Mouse (Mus musculus) hindbrain, embryonic 13.5 days (tissue): ENCODE measurements around the gene Jade3. TPM values are rescaled to one million over a fixed set of nuclear protein-coding genes. Genes with fewer than 3 reads are reported as not detected.
"Not testable (repeated sequence)": the region's sequence is repeated elsewhere in the genome, so short reads cannot be mapped to it uniquely, and the experiment has no call there.

Experiments
- ATAC-seq: fragments of 200-750 bp; cut with Nextera tagmentation; 2 replicates; pipeline ENCODE4 v1.8.0; 2017; ENCODE audit warnings: moderate TSS enrichment; ENCODE audit not compliant: low FRiP score
- H3K27ac ChIP-seq: fragments of 300-500 bp; sonication (generic); 2 replicates; pipeline ENCODE4 v1.5.1; 2015; ENCODE audit warnings: inconsistent platforms, mild to moderate bottlenecking, moderate library complexity
- H3K27me3 ChIP-seq: fragments of 300-500 bp; sonication (generic); 2 replicates; pipeline ENCODE4 v1.6.1; 2015; ENCODE audit warnings: mild to moderate bottlenecking, inconsistent platforms
- H3K36me3 ChIP-seq: fragments of 300-500 bp; sonication (generic); 2 replicates; pipeline ENCODE4 v1.6.1; 2015; ENCODE audit warnings: mild to moderate bottlenecking, inconsistent platforms
- H3K4me1 ChIP-seq: fragments of 300-500 bp; sonication (generic); replicated peaks from 2 replicates; pipeline ENCODE4 v1.6.1; 2015; ENCODE audit warnings: inconsistent platforms
- H3K4me2 ChIP-seq: fragments of 300-500 bp; sonication (generic); 2 replicates; pipeline ENCODE4 v1.6.1; 2015; ENCODE audit warnings: inconsistent platforms, mild to moderate bottlenecking, moderate library complexity
- H3K4me3 ChIP-seq: fragments of 300-500 bp; sonication (generic); 2 replicates; pipeline ENCODE4 v1.5.1; 2015; ENCODE audit warnings: mild to moderate bottlenecking, inconsistent platforms
- H3K9ac ChIP-seq: fragments of 300-500 bp; sonication (generic); 2 replicates; pipeline ENCODE4 v1.6.1; 2015; ENCODE audit warnings: mild to moderate bottlenecking, inconsistent platforms
- H3K9me3 ChIP-seq: fragments of 300-500 bp; sonication (generic); 2 replicates; pipeline ENCODE4 v1.6.1; 2016; ENCODE audit warnings: inconsistent platforms
- WGBS: fragments of 180-500 bp; shearing (Covaris S2); methylation state at CpG from one replicate; pipeline ENCODE4 v1.1.7; 2015; 5-methylcytosine and 5-hydroxymethylcytosine counted together
- polyA plus RNA-seq: library from polyadenylated mRNA; unstranded; fragments of >200 nt; fragmentation: Nextera tagmentation; extraction: Ambion mirVana; gene quantifications from 2 replicates; pipeline ENCODE4 v1.2.1, GENCODE M21; 2015

The Jade3 gene
- 5.4 and 6.5 TPM in 2 replicates for polyA plus RNA-seq

DNA sequence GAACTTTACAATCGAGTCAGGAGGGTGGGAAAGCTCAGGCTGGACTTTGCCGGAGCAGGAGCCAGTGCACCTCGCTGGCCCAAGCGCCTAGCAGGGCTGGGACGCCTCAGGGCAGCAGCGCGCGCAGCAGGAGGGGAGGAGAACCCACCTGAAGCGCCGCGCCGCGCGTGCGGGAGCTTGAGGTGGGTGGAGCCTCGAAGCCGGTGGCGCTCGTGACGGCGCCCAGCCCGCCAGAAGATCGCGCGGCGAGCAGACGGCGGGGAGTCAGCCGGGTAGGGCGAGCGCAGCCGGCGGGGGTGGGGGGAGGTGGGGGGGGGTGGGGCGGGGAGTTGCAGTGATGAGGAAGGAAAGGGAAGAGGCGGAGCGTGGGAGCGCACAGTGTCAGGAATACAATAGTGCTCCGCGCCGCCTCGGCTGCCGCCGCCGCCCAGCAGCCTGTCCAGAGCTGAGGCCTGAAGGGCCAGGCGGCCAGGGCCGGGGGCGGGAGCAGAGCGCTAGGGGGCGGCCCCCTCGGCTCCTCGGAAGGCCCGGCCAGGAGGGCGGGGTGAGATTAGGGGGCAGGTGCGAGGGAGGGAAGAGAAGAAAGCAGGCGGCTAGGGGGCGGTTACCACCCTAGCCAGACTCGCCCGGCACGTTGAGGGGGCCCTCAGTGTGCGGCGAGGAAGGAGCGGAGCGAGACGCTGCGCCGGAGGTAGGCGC lies at the start of gene Jade3:
Jade3 (plus strand) TSS at position 549 of the 699 bp plus-strand sequence.
- Histone ChIP-seq H3K9me3 (no peaks in the 10 kb centered on the region), H3K27ac (peak within 1 kb of the TSS; percentile 91), H3K4me2 (peak within 1 kb of the TSS; percentile 62), H3K4me1 (peaks cover 7% of the 10 kb centered on the region), H3K27me3 (no peaks in the 10 kb centered on the region), H3K4me3 (peak within 1 kb of the TSS; percentile 65), H3K36me3 (peaks cover 3% of the 10 kb centered on the region), H3K9ac (peak within 1 kb of the TSS; percentile 74)
- WGBS = 23% methylated on average over 51 of the region's 67 CpGs
- peak; percentile 97 for ATAC-seq

DNA sequence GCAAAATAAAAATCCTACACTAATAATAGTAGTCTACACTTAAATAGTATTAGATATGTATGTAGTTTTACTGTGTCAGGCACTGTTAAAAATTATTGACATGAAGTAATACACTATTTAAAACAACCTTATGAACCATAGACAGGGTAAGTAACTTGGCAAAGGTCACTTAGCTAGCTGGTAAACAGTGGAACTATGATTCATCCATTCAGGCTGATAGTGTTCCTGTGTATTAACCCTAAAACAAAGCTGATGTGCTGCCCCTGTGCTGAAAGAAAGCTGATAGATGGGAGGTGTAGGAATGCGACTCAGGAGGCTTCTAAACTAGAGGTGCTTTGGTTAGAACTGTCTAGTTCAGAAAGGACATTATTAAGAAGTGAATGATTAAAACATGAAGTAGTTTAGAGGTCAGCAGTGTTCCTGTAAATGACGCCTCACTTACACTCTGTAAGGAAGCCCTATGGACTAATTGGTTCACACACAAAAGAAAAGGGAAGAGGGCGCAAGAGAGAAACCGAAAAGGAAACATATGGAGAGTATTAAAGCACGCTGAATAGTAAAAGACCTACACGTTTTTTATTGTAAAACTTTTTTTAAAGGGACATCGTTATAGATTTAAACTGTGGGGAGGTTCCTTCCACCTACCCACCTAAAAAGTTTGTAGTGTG lies 46.0 kb upstream of the Jade3 start:
- ATAC-seq = no peak
- Histone ChIP-seq H3K36me3 (peaks cover 4% of the 10 kb centered on the region), H3K9ac (no peak overlapping the region), H3K4me3 (no peak overlapping the region), H3K4me1 (no peaks in the 10 kb centered on the region), H3K4me2 (no peak overlapping the region), H3K27ac (no peak overlapping the region), H3K9me3 (no peaks in the 10 kb centered on the region), H3K27me3 (no peaks in the 10 kb centered on the region)
- WGBS = 75% methylated on average over 7 of the region's 7 CpGs

DNA sequence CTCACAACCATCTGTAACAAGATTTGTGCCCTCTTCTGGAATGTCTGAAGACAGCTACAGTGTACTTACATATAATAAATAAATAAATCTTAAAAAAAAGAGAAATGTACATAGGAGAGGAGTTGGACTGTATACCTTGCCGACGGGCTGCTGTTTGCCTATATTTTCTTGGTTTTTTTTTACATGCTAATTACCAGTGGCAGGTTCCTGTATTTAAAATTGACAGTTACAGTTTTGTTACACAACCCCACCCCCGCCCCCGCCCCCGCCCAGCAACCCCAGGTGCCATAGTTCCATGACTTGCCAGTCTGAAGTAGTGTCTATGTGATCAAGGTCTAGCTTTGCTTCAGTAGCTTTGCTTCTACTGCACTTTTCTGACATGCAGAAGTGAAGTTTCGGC lies 43.2 kb upstream of the Jade3 start:
- no peak overlapping the region for H3K4me2 ChIP-seq

DNA sequence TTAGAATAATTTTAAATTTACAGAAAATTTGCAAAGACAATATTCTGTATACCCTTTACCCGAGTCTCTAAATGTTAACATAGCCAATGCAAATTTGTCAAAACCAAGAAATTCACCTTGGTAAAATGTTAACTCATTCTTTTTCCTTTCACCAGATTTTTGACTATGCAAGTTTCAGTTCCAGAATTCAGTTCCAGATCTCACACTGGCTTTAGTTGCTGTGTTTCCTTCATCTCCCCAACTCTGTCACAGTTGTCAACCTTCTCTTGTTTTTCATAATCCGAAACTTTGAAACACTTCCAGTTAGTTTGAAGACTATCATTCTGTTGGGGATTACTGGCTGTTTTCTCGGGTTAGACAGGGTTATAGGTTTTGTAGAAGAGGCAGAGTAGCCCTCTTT lies 38.5 kb upstream of the Jade3 start:
- H3K27ac ChIP-seq = no peak overlapping the region
- WGBS = 89% methylated on average over 3 of the region's 3 CpGs
- H3K4me3 ChIP-seq = no peak overlapping the region
- H3K4me1 ChIP-seq = no peaks in the 10 kb centered on the region
- no peak overlapping the region for H3K4me2 ChIP-seq
- no peak for ATAC-seq
- H3K9ac ChIP-seq = no peak overlapping the region
- H3K27me3 ChIP-seq = no peaks in the 10 kb centered on the region
- peaks cover 9% of the 10 kb centered on the region for H3K36me3 ChIP-seq
- H3K9me3 ChIP-seq = no peaks in the 10 kb centered on the region

More for the DNA sequence above, 43.2 kb upstream of the Jade3 start:
- Histone ChIP-seq H3K9me3 (no peaks in the 10 kb centered on the region), H3K9ac (no peak overlapping the region), H3K4me3 (no peak overlapping the region), H3K27me3 (no peaks in the 10 kb centered on the region), H3K36me3 (peaks cover 4% of the 10 kb centered on the region), H3K27ac (no peak overlapping the region), H3K4me1 (no peaks in the 10 kb centered on the region)
- WGBS = 93% methylated on average over 6 of the region's 6 CpGs
- no peak for ATAC-seq

DNA sequence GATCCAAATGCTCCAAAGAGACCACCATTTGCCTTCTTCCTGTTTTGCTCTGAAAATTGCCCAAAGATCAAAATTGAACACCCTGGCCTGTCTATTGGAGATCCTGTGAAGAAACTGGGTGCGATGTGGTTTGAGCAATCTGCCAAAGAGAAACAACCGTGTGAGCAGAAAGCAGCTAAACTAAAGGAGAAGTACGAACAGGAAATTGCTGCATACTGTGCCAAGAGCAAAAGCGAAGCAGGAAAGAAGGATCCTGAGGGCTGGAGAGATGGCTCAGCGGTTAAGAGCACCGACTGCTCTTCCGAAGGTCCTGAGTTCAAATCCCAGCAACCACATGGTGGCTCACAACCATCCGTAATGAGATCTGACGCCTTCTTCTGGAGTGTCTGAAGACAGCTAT lies 33.5 kb upstream of the Jade3 start:
- ATAC-seq, H3K27ac ChIP-seq, H3K4me1 ChIP-seq, H3K27me3 ChIP-seq, H3K9me3 ChIP-seq, H3K36me3 ChIP-seq, H3K9ac ChIP-seq, H3K4me2 ChIP-seq, H3K4me3 ChIP-seq: not testable (repeated sequence)
- WGBS = 92% methylated on average over 9 of the region's 9 CpGs

DNA sequence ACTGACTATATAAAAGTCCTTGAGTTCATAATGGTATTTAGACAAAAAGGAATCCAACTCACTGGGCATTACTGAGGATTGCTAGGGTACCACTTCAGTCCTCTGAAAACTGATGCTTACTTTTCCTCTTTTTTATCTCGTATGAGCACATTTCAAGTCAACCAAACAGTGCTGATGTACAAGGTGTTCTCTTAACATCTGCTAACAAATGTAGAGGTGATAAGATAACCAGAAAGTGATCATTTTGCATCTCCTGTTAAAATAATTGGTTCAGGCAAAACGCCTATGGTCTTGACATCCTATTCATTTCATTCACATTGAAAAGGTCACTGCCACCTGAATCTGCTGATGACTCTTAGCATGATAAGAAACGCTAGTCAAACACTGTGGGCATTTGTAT lies 32.5 kb upstream of the Jade3 start:
- Histone ChIP-seq H3K27me3 (no peaks in the 10 kb centered on the region), H3K27ac (no peak overlapping the region), H3K9ac (no peak overlapping the region), H3K4me1 (no peaks in the 10 kb centered on the region), H3K4me2 (no peak overlapping the region), H3K4me3 (no peak overlapping the region), H3K9me3 (no peaks in the 10 kb centered on the region), H3K36me3 (peaks cover 5% of the 10 kb centered on the region; the same call in 1 of the 2 replicates)
- 74% methylated on average over 3 of the region's 3 CpGs for WGBS
- ATAC-seq = no peak

DNA sequence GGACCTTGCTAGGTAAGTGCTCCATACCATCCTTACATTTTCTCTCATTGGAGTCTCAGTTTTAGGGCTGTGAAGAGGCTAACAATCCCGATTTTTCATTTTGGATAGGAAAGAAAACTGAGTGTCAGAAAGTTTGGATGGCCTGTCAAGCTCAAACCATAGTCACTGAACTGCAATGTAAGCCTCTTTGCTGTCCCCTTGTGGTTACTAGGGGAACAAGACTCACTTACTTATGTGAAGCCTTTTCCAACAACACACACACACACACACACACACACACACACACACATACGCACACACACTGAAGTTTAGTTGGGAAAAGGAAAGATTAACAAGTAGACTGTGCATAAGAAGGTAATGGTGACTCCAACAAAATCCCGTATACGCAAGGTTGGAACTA lies 21.4 kb upstream of the Jade3 start:
- no peak for ATAC-seq
- WGBS = 84% methylated on average over 4 of the region's 4 CpGs

DNA sequence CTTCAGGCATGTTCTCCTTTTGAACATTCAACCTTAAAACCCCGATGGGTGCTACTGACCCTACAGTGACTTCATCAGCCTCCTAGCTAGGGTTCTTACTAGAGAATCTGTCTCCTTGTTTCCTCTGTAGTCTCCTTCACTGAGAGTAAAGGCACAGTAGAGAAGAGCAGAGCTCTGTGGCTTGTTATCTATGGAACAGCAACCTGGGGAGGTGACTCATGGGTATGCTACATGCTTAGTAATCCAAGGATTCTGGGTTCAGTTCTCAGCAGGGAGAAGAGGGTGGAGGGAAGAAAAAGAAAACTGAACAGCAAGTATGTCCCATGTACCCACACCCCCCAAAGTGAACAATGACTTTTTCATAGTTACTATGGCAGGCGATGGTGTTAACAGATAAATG lies 18.6 kb upstream of the Jade3 start:
- Histone ChIP-seq H3K4me3 (no peak overlapping the region), H3K9ac (no peak overlapping the region), H3K4me1 (no peaks in the 10 kb centered on the region), H3K27me3 (no peaks in the 10 kb centered on the region), H3K9me3 (no peaks in the 10 kb centered on the region), H3K36me3 (no peaks in the 10 kb centered on the region), H3K27ac (no peak overlapping the region), H3K4me2 (no peak overlapping the region)
- ATAC-seq = no peak
- WGBS = 96% methylated on average over 2 of the region's 2 CpGs

More for the DNA sequence above, 21.4 kb upstream of the Jade3 start:
- Histone ChIP-seq H3K9ac (no peak overlapping the region), H3K36me3 (no peaks in the 10 kb centered on the region), H3K27me3 (no peaks in the 10 kb centered on the region), H3K4me2 (no peak overlapping the region), H3K9me3 (no peaks in the 10 kb centered on the region), H3K4me1 (no peaks in the 10 kb centered on the region), H3K27ac (no peak overlapping the region), H3K4me3 (no peak overlapping the region)

DNA sequence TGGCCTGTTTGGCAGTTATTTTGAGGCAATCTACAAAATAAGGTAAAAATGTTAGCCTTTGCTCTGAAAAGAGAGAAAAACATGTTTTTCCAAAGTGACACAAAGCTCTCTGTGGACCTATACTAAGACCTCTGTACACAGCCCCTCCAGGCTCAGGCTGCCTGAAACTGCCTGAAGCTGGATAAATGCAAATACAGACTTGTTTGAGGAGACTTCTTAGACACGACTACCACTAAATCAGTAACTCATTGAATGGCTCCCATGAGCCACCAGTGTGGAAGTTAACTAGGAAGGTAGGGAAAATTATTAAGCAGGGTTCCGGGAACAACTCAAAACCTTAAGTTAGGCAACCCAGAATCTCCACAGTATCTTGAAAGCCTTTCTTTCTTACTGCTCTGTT lies 17.8 kb upstream of the Jade3 start:
- H3K4me1 ChIP-seq = no peaks in the 10 kb centered on the region
- WGBS = 78% methylated on average over 2 of the region's 2 CpGs
- H3K9ac ChIP-seq = no peak overlapping the region
- H3K9me3 ChIP-seq = no peaks in the 10 kb centered on the region
- no peak overlapping the region for H3K4me3 ChIP-seq
- H3K27ac ChIP-seq = no peak overlapping the region
- H3K4me2 ChIP-seq = no peak overlapping the region
- no peaks in the 10 kb centered on the region for H3K36me3 ChIP-seq
- ATAC-seq = no peak
- no peaks in the 10 kb centered on the region for H3K27me3 ChIP-seq

DNA sequence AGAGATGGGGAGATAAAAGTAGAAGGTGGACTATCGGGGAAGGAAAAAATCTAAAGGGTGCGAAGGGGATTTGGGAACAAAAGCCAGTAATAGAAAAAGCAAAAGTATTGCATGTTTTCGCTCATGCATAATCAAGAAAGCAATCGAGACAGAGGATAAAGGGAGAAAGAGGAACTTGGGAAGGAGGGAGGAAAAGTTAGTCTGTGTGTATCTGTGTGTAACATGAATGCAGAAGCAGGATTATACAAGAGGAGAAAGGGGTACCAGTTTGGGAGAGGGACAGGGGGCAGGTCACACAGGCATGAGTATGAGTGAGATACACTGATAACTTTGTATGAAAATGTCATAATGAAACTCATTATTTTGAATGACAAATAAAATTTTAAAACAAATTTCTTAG lies 14.1 kb upstream of the Jade3 start:
- no peaks in the 10 kb centered on the region for H3K9me3 ChIP-seq
- no peaks in the 10 kb centered on the region for H3K27me3 ChIP-seq
- H3K4me2 ChIP-seq = no peak overlapping the region
- H3K4me1 ChIP-seq = no peaks in the 10 kb centered on the region
- ATAC-seq = no peak
- no peak overlapping the region for H3K4me3 ChIP-seq
- H3K36me3 ChIP-seq = no peaks in the 10 kb centered on the region
- 81% methylated on average over 4 of the region's 4 CpGs for WGBS
- H3K27ac ChIP-seq = no peak overlapping the region
- H3K9ac ChIP-seq = no peak overlapping the region

DNA sequence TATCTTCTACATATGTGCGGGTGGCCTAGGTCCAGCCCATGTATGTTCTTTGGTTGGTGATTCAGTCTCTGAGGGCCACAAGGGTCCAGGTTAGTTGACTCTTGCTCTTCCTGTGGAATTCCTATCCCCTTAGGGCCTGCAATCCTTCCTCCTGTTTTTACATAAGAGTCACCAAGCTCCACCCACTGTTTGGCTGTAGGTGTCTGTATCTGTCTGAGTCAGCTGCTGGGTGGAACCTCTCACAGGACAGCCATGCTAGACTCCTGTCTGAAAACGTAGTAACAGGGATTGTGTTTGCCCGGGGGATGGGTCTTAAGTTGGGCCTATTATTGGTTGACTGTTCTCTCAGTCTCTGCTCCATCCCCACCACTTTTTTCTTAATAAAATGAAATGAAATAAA lies 13.3 kb upstream of the Jade3 start:
- no peak overlapping the region for H3K4me3 ChIP-seq
- no peak overlapping the region for H3K4me2 ChIP-seq
- 86% methylated on average over 3 of the region's 3 CpGs for WGBS
- H3K36me3 ChIP-seq = no peaks in the 10 kb centered on the region
- H3K9ac ChIP-seq = no peak overlapping the region
- no peaks in the 10 kb centered on the region for H3K4me1 ChIP-seq
- no peaks in the 10 kb centered on the region for H3K27me3 ChIP-seq
- no peak for ATAC-seq
- H3K27ac ChIP-seq = no peak overlapping the region
- no peaks in the 10 kb centered on the region for H3K9me3 ChIP-seq

DNA sequence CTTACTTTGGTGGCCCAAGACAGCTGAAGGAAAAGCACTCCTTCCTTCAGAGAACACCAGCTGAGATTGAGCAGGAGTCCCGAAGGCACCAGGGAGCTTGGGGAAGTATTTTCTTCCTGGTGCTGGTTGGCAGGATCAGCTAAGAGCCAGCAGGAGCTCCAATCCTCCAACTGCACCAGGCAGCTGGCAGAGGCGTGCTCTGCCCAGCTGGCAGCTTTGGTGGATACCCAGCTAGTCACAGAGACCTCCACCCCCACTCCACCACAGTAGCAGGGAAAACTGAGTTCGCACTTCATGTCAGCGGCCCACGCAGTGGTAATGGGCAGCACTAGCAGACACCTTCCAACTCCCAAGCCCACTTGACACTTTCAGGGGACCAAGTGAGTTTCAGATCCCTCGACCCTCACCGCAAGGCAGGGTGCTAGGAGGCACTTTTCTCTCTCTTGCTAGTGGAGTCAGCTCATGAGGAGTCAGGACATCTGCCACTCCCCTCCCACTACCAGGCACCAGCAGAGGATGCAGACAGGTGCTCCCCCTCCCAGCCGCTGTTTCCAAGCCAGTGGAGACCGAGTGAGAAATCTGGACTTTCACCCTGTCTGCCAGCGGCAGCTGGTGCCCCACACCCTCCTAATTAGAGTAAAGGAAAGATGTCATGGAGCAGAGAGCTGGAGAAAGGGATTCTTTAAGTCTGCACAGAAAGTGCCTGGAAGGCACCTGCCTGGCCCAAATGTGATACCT lies 10.4 kb upstream of the Jade3 start:
- Histone ChIP-seq H3K27me3 (no peaks in the 10 kb centered on the region), H3K9ac (no peak overlapping the region), H3K27ac (no peak overlapping the region), H3K4me3 (no peak overlapping the region), H3K4me1 (no peaks in the 10 kb centered on the region), H3K36me3 (no peaks in the 10 kb centered on the region), H3K4me2 (no peak overlapping the region), H3K9me3 (no peaks in the 10 kb centered on the region)
- no peak for ATAC-seq
- 63% methylated on average over 10 of the region's 10 CpGs for WGBS
